Mouse (Mus musculus) adrenal gland, adult 2 months (tissue): ENCODE measurements at regions not wholly inside any gene's neighbourhood (a gene's known extent, or its start where the extent isn't known, plus 50 kb on each side); places are given as distances from the start of the nearest gene placed in this dataset.

Source experiments
- DNase-seq: peaks from one replicate; pipeline ENCODE4 v3.0.0; 2021

DNA sequence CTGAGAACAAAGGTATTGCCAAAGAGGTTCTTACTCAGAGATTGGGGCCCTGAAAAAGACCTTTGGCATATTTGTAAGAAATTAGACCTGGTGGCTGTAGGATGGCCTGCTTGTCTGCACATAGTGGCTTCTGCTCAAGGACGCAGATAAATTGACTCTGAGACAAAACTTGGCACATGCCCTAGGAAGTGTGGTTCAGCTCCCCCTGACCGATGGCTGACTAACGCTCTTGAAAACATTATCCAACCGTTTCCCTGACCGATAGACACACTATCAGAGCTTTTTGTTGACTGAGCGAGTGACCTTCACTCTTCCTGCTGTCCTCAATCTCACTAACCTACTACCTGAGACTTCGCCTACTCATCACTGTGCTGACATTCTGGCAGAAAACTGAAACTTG lies 1363.4 kb upstream of the Cox7c start:
- peak; percentile 63 for DNase-seq
